8 mouse cellular contexts compared by ENCODE assay signal in genomic region chrX:57921294-57921693, GRCm38 (mm10).
DNase-seq lines count a peak whose midpoint lies in the region; ATAC-seq lines count a peak whose summit lies in the region.

No protein-coding gene starts in this region.

- ATAC-seq in megakaryocyte progenitor cell, adult 5-6 weeks (replicated peaks; ENCODE audit: poor library complexity): 0 out of 2 replicates have a peak, but pooled peaks have one; percentile 34
- ATAC-seq in monocyte, adult 5-6 weeks (replicated peaks; ENCODE audit: insufficient number of reproducible peaks, low FRiP score, low TSS enrichment, poor library complexity, severe bottlenecking): no peak
- ATAC-seq in kidney, embryonic 15.5 days (replicated peaks; ENCODE audit: low FRiP score): no peak

- H3K36me3 ChIP-seq in kidney, embryonic 15.5 days: no peaks in the 10 kb centered on the region

- no peak overlapping the region for H3K4me3 ChIP-seq in kidney, embryonic 15.5 days (replicated peaks)

- peak; percentile 28 to 46 for DNase-seq in cerebellum, postnatal 25 days
- DNase-seq in cerebellum, adult 11-12 months: no peak
- DNase-seq in ovary, postnatal 36 days (ENCODE audit: low spot score): peak; percentile 42
- no peak for DNase-seq in ovary, postnatal 14 days (ENCODE audit: low spot score)
- no peak for DNase-seq in layer of hippocampus, postnatal 25 days (ENCODE audit: extremely low spot score in 1 of 2, low spot score in 1 of 2)

- H3K27me3 ChIP-seq in kidney, embryonic 15.5 days: peaks cover 97% of the 10 kb centered on the region

- no peak overlapping the region for H3K27ac ChIP-seq in kidney, embryonic 15.5 days

- no peak overlapping the region for H3K4me2 ChIP-seq in kidney, embryonic 15.5 days

- no peak overlapping the region for H3K9ac ChIP-seq in kidney, embryonic 15.5 days

- no peaks in the 10 kb centered on the region for H3K9me3 ChIP-seq in kidney, embryonic 15.5 days (replicated peaks)

- 0 out of 2 replicates have a peak, but pooled peaks cover 3% of the 10 kb centered on the region for H3K4me1 ChIP-seq in kidney, embryonic 15.5 days

- 23% methylated on average over 16 of the region's 16 CpGs for WGBS in kidney, embryonic 15.5 days

Comparison
In these comparisons a context has a peak if more than half of its experiments do, and no peak if none do; other contexts are left out.
1. DNase-seq: peak in cerebellum, postnatal 25 days (2 of 2) and ovary, postnatal 36 days (single experiment); none in cerebellum, adult 11-12 months (single experiment), ovary, postnatal 14 days (single experiment) and layer of hippocampus, postnatal 25 days (0 of 2).